Mouse (Mus musculus) cerebellum, adult 2 months (tissue): ENCODE data around the gene Prss38.

Source experiments
- CTCF ChIP-seq: fragments of 200-500 bp; IDR thresholded peaks from 2 replicates; pipeline ENCODE4 v1.5.1; 2011; ENCODE audit warnings: low read depth, mild to moderate bottlenecking, control low read depth, low read length, moderate library complexity, borderline replicate concordance; ENCODE audit not compliant: insufficient read depth
- POLR2A ChIP-seq: fragments of 200-500 bp; IDR thresholded peaks from 2 replicates; pipeline ENCODE4 v1.6.1; 2011; ENCODE audit warnings: low read length, control low read depth, borderline replicate concordance; ENCODE audit not compliant: insufficient read depth

DNA sequence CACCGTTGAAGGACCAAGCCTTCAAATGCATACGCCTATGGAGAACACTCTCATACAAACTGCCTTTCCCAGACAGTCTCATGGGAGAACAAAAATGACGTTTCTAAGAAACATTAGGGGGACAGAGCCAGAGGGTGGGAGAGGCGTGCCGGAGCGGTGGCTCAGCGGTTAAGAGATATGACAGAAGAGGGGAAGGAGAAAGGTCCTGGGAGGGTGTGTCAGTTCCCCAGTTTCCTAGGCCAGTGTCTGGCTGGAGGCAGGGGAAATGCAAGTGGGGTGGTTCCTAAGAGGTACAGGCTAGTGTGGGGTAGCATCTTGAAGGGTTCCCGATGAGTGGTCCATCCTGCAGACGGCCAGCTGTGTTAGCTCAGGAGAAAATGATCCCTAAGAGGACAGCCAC lies 14.2 kb downstream of the Prss38 start:
- TF ChIP-seq CTCF (no peak), POLR2A (no peak)
